Mouse (Mus musculus): ENCODE measurements around the gene Aimp2.

Gene Aimp2

DNA sequence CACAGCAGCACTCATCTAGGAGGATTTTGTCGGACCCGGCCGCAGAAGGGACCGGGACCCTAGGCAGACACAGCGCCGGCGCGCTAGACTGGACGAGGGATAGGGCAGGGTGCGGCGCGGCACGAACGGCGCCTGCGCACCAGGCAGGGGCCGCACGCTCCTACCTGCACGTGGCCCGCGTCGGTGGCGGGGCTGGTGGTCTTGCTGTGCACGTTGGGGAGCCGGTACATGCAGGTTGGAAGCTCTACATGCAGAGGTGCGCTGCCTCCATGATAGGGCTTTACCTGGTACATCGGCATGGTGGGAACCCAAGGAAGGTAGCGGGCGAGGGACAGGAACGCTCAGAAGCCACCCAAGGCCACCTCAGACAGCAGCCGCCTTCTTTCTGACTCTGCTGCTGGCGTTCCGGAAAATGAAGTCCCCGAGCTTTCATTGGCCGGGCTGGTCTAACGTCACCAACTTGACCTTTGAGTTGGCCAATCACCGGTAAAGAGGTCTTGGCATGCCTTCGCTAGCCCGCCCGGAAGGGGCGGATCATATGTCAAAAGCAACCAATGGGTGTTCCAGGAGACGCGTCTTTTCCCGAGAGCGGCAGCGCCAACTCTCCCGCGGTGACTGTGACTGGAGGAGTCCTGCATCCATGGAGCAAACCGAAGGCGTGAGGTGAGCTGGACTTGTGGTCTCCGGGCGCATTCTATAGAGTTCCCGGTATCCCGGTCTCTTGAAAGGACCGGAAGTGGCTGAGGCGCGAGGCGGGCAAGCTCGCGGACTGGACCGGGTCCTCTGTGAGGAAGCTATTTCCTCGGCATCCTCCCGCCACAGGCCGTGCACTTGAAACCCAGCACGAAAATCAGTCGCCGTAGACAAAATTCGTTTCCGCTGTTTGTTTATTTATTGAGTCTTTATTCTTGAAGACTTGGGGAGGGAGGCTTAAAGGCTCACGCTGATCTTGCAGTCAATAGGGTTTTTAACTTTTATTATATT lies at the start of gene Aimp2, which contains the start of gene Pms2:
Aimp2 (minus strand) TSS at position 431 of the 984 bp plus-strand sequence.
Pms2 (plus strand) TSS at position 548 of the 984 bp plus-strand sequence.
- DNase-seq = peak; percentile 99

- DNase-seq = no peak
Measured at GRCm38 (mm10) chr5:143957101-143957500, 47.5 kb upstream of the Aimp2 start.

GRCm38 (mm10) chr5:143950016-143950415 lies 40.4 kb upstream of the Aimp2 start:
- no peak for DNase-seq

GRCm38 (mm10) chr5:143948361-143948760 lies 38.7 kb upstream of the Aimp2 start:
- no peak for DNase-seq

- DNase-seq = no peak
Measured at GRCm38 (mm10) chr5:143943231-143944125, 33.8 kb upstream of the Aimp2 start.

GRCm38 (mm10) chr5:143941588-143941987 lies 31.9 kb upstream of the Aimp2 start:
- DNase-seq = no peak

DNA sequence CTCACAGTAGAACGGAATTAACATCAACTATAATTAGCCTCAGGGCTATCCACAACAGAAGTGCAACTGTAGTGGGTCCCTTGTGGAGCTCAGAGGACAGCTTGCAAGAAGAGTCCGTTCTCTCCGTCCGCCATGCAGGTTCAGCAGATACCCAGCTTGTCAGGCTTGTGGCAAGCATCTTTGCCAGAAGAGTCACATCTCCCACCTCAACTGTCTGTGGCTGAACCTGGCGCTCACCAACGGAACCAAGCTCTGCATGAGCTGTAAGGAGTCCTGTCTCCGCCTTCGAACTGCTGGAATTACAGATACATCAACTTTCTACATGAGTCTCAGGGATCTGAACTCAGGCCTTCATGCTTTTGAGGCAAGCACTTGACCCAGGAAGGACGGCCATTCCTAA lies 26.5 kb upstream of the Aimp2 start:
- no peak for DNase-seq

GRCm38 (mm10) chr5:143933875-143934274 lies 24.2 kb upstream of the Aimp2 start:
- no peak for DNase-seq

- no peak for DNase-seq
Measured at GRCm38 (mm10) chr5:143933414-143933813, 23.8 kb upstream of the Aimp2 start.

- DNase-seq = peak; percentile 41
Measured at GRCm38 (mm10) chr5:143932831-143933230, 23.2 kb upstream of the Aimp2 start, which contains the start of gene Rsph10b. Gene Rsph10b, plus strand, starts transcription at chr5:143933035.

GRCm38 (mm10) chr5:143931863-143932580 lies 22.4 kb upstream of the Aimp2 start:
- DNase-seq = no peak

DNA sequence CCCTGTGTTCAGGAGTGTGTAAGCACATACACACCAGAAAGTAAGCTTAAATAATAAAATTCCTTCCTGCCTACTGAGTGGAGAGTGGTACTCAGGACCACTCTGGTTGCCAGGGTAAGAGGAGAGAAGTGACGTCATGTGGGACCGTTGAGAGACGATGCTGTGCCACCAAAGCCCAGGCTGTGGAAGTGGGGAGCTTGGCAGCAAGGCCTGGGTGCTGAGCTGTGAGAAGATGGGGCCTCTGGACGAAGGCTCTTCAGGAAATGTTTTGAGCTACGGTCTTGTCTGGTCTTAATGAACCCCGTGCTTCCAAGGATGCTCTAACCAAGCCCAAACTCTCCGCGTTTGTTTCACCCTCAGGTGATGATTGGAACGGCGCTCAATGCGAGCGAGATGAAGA lies 21.0 kb upstream of the Aimp2 start:
- no peak for DNase-seq

- no peak for DNase-seq
Measured at GRCm38 (mm10) chr5:143929291-143929690, 19.6 kb upstream of the Aimp2 start.

DNA sequence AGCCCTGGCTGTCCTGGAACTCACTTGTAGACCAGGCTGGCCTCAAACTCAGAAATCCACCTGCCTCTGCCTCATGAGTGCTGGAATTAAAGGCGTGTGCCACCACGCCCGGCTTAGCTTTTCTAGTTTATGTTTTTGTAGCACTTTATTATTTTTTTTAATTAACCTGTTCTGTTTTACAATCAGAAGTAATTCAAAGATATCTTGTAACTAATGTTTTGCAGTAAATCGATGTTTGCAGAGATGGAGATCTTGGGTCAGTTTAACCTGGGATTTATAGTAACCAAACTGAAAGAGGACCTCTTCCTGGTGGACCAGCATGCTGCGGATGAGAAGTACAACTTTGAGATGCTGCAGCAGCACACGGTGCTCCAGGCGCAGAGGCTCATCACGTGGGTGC lies 18.2 kb upstream of the Aimp2 start, which contains the start of gene Gm42421:
Gm42421 (plus strand) TSS at position 301 of the 400 bp plus-strand sequence.
- DNase-seq = no peak

- DNase-seq = no peak
Measured at GRCm38 (mm10) chr5:143924781-143925452, 15.3 kb upstream of the Aimp2 start.

- DNase-seq = no peak
Measured at GRCm38 (mm10) chr5:143918120-143918519, 8.5 kb upstream of the Aimp2 start.

DNA sequence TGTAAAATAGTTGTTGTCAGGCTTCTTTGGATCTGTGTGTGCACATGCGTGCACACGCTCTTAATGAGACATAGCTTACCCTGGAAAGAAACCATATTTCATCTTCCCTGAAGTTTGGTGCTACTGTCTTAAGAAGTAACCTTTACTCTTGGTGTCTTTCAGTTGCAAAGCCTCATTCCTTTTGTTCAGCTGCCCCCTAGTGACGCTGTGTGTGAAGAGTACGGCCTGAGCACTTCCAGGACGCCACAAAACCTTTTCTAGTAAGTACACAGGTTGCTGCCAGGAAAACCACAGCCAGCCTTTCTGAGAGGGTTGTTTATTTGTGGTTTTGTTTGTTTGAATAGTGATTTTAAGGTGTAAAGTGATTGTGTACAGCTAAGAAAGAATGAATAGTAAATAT lies 7.8 kb upstream of the Aimp2 start:
- DNase-seq = peak; percentile 46

DNA sequence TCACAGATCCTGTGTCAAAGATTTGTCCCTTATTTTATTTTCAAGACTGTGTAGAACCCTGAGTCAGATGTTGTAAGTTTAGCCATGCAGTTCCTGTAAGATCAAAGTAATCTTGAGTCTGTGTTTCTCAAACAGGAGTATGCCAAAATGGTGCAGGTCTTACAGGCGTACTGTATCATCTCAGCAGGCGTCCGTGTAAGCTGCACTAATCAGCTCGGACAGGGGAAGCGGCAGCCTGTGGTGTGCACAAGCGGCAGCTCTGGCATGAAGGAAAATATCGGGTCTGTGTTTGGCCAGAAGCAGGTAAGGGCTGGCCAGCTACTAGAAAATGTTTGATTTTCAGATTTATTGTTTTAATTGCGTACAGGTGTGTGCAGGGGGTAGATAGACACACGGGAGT lies 6.6 kb upstream of the Aimp2 start:
- DNase-seq = no peak

DNA sequence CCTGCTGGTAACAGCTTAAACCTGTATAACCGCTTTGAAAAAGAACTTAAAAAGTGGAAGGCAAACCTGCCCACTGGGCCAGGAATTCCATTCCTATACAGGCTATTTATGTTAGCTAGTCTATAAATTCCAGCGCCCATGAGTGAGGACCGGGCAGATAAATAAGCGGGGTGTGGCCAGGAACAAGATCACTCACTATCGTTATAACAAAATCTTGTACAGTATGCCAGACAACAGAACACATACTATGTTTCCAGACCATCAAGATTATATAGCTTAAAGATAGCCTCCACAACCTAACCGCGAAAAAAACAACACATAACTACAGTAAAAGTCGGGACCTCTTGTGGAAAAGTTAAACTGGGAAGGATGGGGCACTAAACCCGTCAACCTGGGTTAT lies 721 bp downstream of the Aimp2 start:
- DNase-seq = peak; percentile 9

DNA sequence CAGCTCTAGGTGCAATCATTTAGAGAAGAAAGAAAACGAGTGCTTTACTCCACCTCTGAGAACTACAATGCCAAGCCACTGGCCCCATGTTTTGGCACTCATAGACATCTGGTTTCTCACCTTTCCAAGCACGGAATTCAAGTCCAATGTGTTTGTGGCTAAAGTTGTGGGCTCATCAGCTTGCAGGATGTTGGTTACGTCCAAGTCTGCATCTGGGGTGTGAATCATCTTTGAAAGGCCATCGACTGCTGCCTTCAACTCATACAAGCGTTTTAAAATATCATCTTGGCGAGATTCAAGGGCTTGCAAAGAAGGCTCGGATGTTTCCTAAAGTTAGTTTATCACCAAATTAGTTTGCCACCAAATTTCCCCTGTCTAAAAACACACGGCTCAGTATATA lies 3.2 kb downstream of the Aimp2 start:
- DNase-seq = no peak

DNA sequence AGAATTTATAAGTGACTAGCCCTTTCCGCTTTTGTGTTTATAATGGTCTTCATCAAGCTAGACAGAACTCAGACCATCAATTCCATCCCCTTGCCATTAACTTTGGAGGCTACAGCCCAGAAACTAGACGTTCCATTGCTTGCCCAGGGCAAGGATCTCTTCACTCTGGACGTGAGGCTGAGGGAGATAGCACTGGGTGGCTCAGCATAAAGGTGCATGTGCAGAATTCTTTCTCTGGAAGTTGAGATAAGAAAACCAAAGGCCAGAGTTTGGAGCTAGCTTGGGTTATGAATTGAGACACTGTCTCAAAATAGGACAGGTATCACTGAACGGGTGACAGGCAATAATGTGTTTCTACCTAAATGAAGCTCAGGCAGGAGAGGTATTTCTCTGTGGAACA lies 5.8 kb downstream of the Aimp2 start:
- no peak for DNase-seq

- DNase-seq = no peak
Measured at GRCm38 (mm10) chr5:143902111-143902510, 7.5 kb downstream of the Aimp2 start.

All from embryo, embryonic 11 days (tissue).